Mouse (Mus musculus) yolk sac, embryonic 10.5 days (tissue): ENCODE results near the gene Prkcd.

Source experiments
- DNase-seq: peaks from one replicate; pipeline ENCODE4 v3.0.0-alpha.2; 2017; ENCODE audit warnings: low spot score

The Prkcd gene

DNA sequence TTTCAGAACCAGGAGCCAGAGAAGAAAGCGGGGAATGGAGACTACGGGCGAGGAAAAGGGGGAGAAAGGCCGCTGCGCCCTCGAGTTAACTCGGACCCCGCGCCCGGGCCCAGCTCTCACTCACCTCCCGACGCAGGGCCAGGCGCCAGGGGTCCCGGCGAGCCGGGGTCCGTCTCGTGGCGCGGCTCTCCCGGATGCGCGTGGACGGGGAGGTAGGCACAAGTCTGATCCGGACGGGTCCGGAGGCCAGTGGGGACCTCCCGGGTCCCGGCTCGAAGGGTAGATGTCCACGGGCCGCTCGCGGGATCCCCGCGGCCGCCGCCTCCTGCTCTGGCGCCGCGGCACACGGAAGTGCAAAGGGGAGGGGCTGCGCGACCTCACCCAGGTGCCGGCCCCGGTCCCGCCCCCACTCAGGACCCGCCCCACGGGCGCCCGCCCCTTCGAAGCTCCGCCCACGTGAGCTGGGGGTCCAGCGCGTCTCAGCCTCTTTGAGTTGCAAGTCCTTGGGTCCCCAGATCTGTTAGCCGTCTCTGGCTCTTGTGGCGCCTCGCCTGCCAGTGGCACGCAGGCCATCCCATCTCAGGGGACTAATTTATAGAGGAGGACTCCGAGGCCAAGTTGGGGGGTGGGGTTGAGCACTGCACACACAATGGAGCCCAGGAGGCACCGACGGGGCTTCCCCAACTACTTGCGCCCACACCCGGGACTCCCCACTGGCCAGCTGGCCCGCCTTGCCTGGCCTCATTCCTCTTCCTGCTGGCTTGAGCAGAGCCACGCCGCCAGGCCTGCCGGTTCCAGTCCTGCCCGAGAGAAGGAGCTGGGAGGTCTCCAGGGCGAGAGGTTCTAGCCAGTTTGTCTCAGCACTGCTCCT lies at the start of gene Prkcd:
Gene Prkcd, minus strand, starts transcription at position 355 of the 871 bp plus-strand sequence.
- peak; percentile 90 for DNase-seq

DNA sequence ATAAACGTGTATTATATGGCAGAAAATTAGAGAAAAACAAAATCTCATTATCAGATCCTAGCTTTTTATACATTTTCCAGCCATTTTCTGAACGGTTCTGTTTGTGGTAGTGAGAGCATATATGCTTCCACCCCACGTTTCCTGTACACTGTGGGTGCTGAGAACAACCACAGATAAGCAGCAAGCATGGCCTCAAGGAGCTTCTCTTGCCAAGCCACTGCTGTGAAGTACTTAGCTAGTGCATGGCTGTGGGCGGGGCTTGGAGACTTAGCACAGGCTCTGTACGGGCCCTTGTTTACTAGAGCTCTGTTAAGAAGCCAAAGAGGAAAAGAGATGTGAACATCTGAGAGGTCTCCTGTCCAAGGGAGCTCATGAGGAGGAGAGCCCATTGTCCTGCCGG lies 48.9 kb upstream of the Prkcd start:
- DNase-seq = no peak

DNA sequence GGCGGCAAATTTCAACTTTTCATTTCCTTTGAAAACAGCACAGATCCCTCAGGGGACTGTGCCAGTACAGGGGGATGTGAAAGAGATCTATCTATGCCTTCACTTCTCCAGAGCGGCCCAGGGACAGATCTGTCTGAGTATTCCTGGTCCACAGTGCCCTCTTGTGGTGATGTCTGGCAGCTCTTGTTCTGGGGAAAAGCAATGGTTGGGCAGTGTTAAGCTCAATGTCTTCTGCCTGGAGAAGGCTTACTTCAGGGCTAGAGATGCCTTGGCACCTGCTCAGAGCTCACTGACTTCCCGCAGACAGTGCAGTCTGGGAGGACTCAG lies 45.9 kb upstream of the Prkcd start:
- peak; percentile 77 for DNase-seq

DNA sequence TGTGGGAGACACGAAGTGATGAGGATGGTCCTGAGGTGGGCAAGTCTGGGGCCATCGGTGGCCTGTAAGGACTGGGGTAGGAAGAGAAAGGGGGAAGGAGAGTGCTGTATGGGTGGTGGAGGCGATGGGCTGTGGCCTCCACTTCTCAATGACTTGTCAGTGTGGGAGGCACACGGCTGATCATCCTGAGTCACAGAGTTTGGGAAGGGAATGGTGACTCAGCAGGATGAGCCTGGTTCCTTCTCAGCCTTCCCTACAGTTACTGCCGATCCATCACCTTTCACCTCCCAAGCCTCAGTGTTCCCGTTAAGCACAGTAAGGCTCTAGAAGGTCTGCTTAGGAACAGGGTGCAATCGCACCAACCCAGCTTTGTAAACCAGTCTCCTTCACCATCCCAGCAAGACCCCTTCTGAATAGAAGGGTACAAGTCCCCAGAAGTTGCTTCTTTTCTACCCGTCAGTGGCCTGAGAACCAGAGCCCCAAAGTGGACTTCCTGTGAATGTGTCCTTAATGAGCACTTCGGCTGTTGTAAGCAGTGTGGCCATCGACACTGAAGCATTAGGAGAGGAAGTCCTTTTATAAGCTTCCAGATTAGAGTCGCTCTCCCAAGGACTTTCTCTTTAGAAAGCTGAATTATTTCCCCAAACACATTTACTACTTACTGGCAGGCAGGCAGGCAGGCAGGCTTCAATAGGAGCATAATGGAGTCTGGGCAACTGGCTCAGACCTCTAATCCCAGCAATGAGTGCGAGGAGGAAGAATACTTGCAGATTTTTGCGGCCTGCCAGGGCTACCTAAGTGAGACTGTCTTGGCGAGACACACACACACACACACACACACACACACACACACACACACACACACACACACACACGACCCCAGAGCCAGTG lies 45.3 kb upstream of the Prkcd start:
- no peak for DNase-seq

DNA sequence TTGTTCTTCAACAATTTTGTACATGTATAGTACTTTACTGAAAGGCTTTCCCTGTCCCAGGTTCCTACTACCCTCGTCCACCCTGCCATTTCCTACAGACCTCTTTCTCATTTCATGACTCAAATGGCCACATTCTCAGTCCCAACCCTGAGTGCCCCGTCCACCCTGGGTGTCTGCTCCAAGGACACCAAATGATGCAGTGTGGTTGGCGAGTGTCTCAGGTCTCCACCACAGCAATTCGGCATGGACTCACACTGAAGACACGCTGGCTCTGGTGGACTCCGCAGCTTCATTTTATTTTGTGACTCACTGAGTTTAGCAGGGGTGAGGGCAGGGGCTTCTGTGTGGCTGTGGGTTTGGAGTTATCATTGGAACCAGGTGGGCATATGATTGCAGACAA lies 44.2 kb upstream of the Prkcd start:
- no peak for DNase-seq

DNA sequence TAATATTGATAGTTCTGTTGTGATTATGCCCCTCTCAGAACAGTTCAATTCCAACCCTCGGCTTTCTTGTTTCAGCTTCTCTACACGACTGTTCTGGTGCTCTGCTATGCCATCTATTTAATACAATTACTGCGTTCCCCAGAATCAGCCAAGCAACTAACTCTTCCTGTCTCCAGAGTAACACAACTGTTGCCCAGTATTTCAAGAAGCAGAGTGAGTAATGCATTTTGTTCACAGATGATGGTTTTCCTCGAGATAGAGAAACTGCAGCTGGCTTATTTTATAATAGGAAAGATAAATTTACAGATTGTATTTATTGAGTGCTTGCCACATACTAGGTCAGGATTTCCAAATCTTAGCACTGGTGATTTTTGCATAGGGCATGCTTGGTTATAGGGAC lies 40.6 kb upstream of the Prkcd start:
- DNase-seq = no peak

- no peak for DNase-seq
These were observed 40.1 kb upstream of the Prkcd start for GRCm38 (mm10) chr14:30666061-30666460.

DNA sequence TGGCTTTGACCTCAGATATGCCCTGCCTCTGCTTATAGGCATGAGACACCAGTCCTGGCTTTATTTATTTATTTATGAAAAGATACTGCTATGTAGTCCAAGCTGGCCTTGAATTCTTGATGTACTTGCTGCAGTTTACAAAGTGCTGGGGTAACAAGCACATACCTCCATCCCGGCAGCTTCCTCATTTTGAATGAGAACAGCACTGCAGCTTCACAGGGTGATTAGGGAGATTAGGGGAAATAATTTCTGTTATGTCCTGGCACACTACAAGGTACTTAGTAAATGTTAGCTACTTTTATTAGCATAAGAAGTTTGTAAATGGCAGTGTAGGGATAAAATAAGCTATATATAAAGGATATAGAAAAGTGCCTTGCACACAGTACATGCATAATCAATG lies 29.5 kb upstream of the Prkcd start:
- no peak for DNase-seq

- DNase-seq = no peak
These were observed 28.8 kb upstream of the Prkcd start for GRCm38 (mm10) chr14:30654691-30655228.

DNA sequence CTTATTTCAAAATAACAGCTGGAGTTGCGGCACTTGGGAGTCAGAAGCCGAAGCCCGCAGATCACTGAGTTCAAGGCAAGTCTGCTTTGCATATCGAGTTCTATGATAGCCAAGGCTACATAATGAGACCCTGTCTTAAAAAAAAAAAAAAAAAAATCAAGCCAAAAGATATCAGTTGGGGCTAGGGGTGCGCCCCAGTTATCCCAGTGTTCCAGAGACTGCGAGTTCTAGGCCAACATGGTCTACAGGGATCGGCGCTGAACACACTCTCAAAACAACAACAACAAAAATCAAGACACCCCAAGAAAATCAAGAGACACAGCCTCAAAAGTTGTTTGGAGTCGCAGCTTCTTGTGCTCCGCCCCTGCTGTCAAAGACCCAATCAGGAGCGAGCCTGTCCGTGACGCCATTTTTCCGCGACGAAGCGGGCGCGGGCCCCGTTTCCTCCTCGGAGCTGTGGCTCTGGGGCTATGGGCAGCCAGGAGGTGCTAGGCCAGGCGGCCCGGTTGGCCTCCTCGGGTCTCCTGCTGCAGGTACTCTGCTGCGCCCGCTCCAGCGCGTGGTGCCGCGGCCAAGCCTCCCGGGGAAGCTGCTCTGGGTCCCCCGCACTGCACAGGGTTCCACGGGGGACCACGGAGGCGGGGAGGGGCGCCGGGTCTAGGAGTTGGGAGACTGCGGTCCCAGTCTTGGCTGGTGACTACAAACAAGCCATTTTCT lies 28.1 kb upstream of the Prkcd start, which contains the start of gene Rft1:
Gene Rft1, plus strand, starts transcription at position 418 of the 717 bp plus-strand sequence.
- peak; percentile 97 for DNase-seq

DNA sequence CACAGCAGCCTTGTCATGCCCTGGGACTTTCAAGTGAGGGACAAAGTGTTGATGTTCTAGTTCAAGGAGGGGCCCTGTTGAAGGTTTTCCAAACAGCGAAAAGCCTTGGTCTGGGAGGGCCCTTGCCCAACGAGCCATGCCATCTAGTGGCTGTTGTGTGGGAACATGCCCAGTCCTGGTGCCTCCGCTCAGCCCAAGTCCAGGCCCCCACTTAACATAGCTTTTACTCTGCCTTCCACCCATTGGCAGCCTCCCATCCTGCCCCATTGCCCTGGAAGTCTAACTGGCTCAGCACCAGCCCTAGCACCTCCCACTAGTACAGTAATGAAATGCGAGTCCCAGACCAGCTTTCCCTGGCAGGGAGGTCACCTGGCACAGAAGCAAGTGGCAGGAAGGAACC lies 25.0 kb upstream of the Prkcd start:
- no peak for DNase-seq

GRCm38 (mm10) chr14:30649745-30650144 lies 23.7 kb upstream of the Prkcd start:
- no peak for DNase-seq

DNA sequence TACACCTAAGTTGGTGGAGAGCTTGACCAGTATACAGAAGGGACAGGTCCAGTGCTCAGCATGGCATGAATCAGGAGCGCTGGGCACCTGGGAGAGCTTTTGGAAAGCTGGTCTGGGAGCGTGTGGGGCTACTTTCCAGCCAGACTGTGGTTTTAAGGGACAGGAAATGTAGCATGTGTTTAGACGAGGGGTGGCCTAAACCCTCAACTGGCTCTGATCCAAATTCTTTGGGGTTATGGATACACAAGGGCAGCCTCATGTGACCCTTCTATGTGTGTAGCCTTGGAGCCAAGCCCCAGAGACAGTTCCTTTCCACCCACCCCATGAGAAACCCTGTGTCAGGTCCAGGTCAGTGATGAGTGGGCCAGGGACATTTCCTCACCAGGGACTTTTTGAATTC lies 22.5 kb upstream of the Prkcd start:
- DNase-seq = no peak

DNA sequence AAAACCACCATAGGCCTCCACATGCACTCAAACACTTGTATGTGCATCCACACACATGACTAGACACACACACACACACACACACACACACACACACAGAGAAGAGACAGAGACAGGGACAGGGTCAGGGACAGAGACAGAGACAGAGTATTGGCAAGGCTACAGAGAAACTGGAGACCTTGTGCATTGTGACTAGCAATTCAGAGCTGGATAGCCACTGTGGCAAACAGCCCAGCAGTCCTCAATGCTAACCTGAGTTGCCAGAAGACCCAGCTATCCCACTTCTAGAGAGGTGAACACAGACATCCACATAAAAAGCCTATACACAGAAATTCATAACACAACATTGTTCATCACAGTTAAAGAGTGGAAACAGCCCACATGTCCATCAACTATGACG lies 20.5 kb upstream of the Prkcd start:
- DNase-seq = no peak

GRCm38 (mm10) chr14:30645066-30645465 lies 19.1 kb upstream of the Prkcd start:
- no peak for DNase-seq

DNA sequence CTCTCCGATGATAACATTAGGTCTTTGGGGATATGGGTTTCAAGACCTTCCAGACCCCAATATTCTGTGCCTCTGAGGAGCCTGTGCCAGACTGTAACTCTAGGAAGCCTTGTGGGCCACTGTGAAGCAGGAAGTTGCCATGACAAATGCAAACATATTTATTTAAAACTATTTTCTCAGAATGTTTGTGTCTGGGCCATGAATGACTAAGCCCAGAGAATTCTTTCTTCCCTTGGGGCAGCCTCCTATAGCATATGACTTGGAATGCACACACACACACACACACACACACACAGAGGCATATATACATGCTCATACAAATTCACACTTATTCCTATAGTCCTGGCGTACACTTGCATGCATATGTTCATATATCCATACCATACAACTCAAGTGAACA lies 18.0 kb upstream of the Prkcd start:
- DNase-seq = no peak

- no peak for DNase-seq
These were observed 15.7 kb upstream of the Prkcd start for GRCm38 (mm10) chr14:30641748-30642147.

GRCm38 (mm10) chr14:30638686-30639085 lies 12.7 kb upstream of the Prkcd start:
- DNase-seq = no peak

DNA sequence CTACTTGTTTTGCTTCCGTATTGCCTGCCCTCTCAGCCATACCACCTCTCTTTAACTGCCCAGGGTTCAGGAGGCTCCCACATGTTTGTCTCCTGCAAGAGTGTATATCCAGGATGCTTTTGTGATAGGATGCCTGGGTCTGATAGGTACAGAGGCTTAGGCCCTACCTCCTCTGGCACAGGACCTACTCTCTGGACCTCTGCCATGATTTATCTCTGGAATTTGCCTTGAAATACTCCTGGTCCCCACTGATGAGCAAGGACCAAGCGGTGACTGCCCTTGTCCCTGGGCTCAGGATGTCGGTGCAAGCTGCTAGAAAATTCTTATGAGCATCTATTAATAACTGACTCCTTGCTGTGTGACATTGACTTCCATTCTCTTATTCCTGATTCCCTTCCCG lies 12.0 kb upstream of the Prkcd start:
- DNase-seq = no peak

GRCm38 (mm10) chr14:30637087-30637486 lies 11.1 kb upstream of the Prkcd start:
- no peak for DNase-seq

- DNase-seq = no peak
These were observed 10.5 kb upstream of the Prkcd start for GRCm38 (mm10) chr14:30636499-30636898.

DNA sequence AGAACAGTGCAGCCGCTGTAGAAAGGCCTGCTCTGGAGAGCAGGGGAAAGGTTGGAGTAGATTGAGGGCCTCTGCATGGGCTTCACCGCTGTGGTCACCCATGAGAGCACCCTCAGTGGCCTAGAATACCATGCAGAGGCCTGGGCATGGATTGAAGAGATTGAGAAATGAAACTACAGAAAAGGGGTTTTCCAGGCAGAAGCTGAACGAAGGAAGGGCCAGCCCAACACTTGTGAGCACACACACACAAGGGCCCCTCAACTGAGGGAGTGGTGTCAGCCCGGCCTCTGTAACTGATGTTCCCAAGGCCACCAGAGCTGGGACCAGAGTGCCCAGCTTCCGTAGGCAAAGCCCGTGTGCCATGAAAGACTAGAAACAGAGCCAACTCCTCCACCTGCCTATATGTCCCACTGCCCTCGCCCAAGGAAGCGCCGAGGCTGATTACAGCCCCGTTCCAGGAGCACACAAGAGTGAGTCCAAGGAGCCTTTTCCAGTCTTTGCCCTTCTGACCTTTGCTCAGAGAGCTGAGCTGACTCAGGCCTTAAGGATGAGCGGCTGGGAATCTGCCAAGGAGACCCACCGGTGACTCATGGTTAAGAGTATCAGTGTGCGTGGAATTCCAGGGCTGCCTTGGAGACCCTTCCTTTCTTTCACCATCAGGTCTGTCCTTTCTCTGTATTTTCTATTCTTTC lies 9.4 kb upstream of the Prkcd start:
- peak; percentile 75 for DNase-seq
